Mouse (Mus musculus): ENCODE data around the gene Hsf2bp.

The Hsf2bp gene

DNA sequence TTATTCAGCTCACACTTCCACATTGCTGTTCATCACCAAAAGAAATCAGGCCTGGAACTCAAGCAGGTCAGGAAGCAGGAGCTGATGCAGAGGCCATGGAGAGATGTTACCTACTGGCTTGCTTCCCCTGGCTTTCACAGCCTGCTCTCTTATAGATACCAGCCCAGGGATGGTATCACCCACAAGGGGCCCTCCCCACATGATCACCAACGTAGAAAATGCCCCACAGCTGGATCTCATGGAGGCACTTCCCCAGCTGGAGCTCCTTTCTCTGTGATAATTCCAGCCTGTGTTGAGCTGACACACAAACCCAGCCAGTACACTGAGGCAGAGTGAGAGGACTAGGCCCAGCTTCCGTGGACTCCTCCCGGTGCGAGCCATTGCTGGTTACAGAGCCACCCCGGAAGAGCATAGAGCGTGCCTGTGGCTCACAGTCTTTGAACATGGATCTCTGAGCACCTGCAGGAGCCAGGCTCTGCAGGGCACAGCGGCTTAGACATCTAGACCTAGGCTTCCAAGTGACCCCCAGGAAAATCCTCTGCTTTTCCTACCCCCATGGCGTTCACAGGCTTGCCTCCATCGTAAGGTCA, 130.9 kb downstream of the Hsf2bp start:
- DNase-seq (ENCODE audit: low spot score), result no peak

DNA sequence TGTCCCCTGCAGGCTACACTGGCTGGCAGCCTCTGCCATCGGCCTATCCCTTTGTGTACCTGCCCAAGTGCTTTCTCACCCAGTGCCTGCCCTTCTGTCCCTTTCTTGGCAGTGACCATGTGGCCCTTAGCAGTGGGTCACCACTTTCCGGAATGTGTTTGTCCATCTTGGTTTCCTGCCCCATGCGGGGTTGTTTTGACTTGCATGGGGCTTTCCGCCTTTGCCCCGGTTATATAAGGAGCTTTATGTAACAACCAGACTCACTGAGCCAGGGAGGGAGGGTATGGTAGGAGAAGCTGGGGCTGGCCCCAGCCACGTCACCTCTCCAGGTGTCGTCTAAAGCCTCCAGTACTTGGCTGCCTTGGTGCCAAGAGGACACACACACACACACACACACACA, 132.1 kb downstream of the Hsf2bp start:
- no peak for DNase-seq (ENCODE audit: low spot score)

DNA sequence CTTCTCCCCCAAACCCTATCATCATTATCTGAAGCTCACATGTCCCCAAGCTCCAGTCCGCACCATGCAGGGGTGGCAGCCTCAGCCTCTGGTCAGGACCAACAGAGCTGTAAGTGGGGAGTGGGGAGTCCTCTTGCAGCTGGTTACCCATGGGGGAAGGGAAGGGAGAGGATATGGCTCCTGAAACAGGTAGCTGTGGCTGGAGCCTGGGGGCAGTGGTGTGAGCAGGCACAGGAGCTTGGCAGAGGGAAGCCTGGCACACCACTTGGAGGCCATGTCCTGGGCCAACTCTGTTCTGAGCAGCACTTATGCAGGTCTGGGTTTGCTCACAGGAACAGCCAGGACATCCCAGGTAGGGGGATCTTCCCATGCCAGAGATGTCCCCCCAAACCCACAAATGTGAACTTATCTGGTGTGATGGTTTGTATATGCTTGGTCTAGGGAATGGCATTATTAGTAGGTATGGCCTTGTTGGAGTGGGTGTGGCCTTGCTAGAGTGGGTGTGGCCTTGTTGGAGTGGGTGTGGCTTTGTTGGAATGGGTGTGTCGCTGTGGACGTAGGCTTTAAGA, 133.4 kb downstream of the Hsf2bp start:
- no peak for DNase-seq (ENCODE audit: low spot score)

DNA sequence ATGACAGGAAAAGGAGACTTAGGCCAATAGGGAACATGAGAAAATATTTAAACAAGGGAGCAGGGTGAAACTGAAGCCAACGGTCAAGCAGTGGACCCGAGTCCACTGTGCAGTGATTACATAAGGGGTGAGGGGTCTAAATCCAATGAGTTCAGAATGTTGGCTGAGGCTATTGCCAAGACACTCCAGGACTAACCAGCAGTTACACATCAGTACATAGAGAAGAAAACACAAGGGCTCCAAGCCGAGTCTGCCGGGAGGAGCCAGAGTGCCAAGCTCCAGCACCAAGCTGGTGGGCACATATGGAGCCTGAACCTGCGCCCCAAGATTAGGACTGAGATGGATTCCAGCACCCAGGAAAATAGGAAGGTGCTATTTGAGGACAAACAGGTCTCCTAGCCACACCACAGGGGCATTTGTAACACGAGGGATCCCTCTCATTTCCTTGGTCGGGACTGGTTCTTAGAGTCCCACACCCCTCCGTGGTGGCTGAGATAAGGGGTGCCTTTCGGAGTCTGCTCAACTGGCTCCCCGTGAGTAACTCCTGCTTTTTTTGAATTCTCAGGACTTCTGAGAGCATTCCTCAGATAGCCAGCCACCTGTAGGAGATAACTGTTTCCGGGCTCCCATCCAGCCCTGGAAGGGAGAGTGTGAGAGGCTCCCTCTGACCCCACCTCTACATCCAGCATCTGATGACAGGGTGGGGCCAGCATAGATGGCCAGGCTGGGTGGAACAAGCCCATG, 134.5 kb downstream of the Hsf2bp start:
- DNase-seq (ENCODE audit: low spot score), result no peak

DNA sequence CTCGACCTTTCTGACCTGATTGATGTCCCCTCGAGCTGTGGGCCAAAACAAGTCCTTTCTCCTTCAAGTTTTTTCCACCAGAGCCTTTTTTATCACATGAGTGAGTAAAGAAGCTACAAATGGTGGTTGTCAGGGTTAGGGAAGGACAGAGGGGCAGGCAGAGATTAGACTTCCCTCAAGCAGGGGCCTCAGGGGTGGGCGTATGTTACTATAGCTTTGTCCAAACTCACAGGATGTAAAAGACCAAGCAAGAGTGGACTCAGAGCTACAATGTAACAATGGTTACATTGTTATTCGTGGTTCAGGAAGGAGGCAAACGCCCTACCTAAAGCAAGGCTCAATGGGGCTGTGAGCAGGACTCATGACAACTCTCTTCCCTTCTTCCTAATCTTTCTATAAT, 137.2 kb downstream of the Hsf2bp start:
- no peak for DNase-seq (ENCODE audit: low spot score)

DNA sequence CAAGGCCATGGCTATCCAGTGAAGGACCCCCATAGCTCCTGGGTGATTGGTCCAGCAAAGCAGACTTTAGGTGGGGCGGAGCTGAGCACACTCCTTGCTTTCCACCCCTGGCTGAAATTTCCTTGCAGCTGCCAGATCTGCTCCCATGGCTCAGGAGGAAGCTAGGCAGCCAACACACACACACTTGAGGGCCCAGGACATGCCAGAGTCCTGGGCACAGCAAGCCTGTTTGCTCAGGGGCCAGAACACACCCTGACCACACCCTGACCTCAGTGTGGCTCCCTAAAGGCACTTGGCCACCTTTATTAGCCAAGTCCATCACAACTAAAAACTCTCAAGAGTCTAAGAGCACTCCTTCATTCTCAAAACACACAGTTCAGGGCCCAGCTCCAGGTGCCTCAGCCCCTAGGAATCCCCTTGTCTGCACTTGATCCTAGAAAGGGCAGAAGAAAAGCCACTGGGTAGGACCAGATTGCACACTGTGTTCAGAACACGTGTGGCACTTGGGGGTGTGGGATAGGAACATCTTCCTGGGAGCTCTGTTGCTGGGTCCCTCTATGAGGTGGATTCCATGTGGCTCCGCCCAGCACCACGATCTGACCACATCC, 138.9 kb downstream of the Hsf2bp start:
- no peak for DNase-seq (ENCODE audit: low spot score)

DNA sequence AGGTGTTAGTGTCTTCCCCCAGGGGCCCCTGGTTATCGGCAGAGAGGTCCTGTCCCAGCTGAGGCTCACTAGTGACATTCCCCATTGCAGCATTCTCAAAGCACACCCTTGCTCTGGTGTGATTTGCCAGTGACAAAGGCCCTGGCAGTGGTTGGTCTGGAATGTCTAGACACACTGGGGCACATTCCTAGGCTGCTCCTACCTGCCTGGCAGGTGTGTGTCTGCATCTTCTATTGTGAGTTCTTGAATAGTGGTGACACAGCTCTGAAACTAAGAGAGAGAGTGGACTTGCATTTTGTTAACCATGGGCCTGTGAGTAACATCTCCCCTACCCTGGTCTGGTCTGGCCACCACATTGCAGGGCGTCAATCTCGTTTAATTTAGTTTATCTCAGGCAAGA, 139.4 kb downstream of the Hsf2bp start:
- DNase-seq (ENCODE audit: low spot score), result no peak

DNA sequence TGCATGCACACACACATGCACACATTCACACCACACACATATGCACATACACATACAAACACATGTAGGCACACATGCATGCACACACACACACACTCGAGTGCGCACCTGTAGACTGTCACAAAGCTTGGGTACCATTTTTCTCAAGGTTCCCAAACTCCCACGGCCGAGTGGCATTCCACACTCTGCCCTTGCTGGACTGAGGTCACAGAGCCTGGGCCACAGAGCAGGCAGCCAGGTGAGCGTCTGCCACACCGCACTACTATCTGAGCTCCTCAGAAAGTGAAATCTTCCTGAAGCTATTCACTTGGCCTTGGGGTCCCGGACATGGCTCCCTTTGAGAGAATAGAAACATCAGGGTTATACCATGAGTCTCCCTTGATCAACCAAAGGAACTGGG, 139.8 kb downstream of the Hsf2bp start:
- no peak for DNase-seq (ENCODE audit: low spot score)
